Mouse (Mus musculus): Measurements from ENCODE around the gene Gja4. TPM values are rescaled to one million over a fixed set of nuclear protein-coding genes. Genes with fewer than 3 reads are reported as not detected.

The Gja4 gene
- total and polyA plus RNA-seq, 3 experiments = not detected

- Histone ChIP-seq H3K36me3 (replicated peaks in 1 of 2; ENCODE audit: control insufficient read depth in 1 of 2, insufficient read depth in 1 of 2, low read length in 1 of 2) (no peaks in the 10 kb centered on the region), H3K4me3 (replicated peaks in 1 of 3; ENCODE audit: low read depth in 2 of 3, low read length in 2 of 3, poor library complexity in 1 of 3) (no peak overlapping the region), H3K79me2 (replicated peaks; ENCODE audit: control insufficient read depth, extremely low read depth, insufficient read depth, poor library complexity, severe bottlenecking) (no peaks in the 10 kb centered on the region), H3K4me1 (ENCODE audit: control insufficient read depth in 1 of 2, insufficient read depth in 2 of 2) (peaks cover 5 to 6% of the 10 kb centered on the region in 2 experiments), H3K4me2 (ENCODE audit: insufficient read depth, low read depth, poor library complexity, severe bottlenecking) (no peak overlapping the region), H3K27me3 (replicated peaks) (peaks cover 16% of the 10 kb centered on the region), H3K9me3 (replicated peaks; ENCODE audit: low read length) (no peaks in the 10 kb centered on the region), H3K27ac (ENCODE audit: insufficient read depth, low read depth) (no peak overlapping the region), H3K9ac (ENCODE audit: insufficient read depth, low read depth) (no peak overlapping the region)
- TF ChIP-seq MYC (IDR thresholded peaks at IDR 0.05; ENCODE audit: low read depth, low read length) = peak; percentile 97
- TF ChIP-seq CTCF (conservative IDR thresholded peaks at IDR 0.05 in 1 of 2, IDR thresholded peaks at IDR 0.05 in 1 of 2; ENCODE audit: low read depth in 2 of 2, low read length in 2 of 2) = peak; percentile 58 to 80
- TF ChIP-seq RAD21 (IDR thresholded peaks at IDR 0.05; ENCODE audit: low read depth, low read length) = peak; percentile 69
- peak; percentile 94 for TF ChIP-seq MAX (IDR thresholded peaks at IDR 0.05; ENCODE audit: low read length)
- TF ChIP-seq ETS1 (conservative IDR thresholded peaks at IDR 0.05; ENCODE audit: low read depth, low read length) = no peak
- TF ChIP-seq MXI1 (IDR thresholded peaks at IDR 0.05; ENCODE audit: low read depth, low read length) = peak; percentile 63; the same call in 1 of the 2 replicates
- TF ChIP-seq BHLHE40 (IDR thresholded peaks at IDR 0.05; ENCODE audit: low read depth, low read length) = peak; percentile 47; the same call in 1 of the 2 replicates
- TF ChIP-seq SMC3 (IDR thresholded peaks at IDR 0.05; ENCODE audit: low read depth, low read length) = peak; percentile 48
- TF ChIP-seq USF2 (conservative IDR thresholded peaks at IDR 0.05; ENCODE audit: low read depth, low read length) = no peak
- in situ Hi-C loops (cut with MboI; ENCODE audit: low pct_ligation_motif_present, low pct_unique_long_range_greater_than_20kb, low sequenced_read_pairs) = no loop called here
- DNase-seq (ENCODE audit: extremely low read depth) = peak; percentile 80
- dilution Hi-C loops (cut with MboI; ENCODE audit: extremely low pct_ligation_motif_present, extremely low pct_unique_long_range_greater_than_20kb, low sequenced_read_pairs) = no loop called here
Observed at GRCm38 (mm10) chr4:127324759-127325158, 10.9 kb upstream of the Gja4 start.

DNA sequence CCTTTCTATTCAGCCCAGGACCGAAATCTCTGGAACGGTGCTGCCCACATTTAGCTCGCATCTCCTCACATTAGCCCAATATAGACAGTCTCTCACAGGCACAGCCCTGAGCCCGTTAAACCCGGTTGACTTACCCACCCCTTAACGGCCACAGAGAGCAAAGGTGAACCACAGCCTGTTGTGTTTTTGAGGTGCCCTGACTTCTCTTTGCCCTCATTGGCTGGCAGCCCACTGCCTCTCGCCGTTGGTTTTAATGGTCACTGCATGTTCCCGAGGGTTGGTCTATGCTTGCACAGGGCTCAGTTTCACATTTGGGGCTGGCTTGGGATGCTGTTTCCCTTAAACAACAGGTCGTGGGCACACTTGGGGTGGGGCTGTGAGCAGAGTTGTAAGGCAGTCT, 10.5 kb upstream of the Gja4 start:
- no peak for DNase-seq (ENCODE audit: extremely low read depth)
- in situ Hi-C loops (cut with MboI; ENCODE audit: low pct_ligation_motif_present, low pct_unique_long_range_greater_than_20kb, low sequenced_read_pairs) (no loop called here), dilution Hi-C loops (cut with MboI; ENCODE audit: extremely low pct_ligation_motif_present, extremely low pct_unique_long_range_greater_than_20kb, low sequenced_read_pairs) (no loop called here)
- H3K79me2 ChIP-seq (replicated peaks; ENCODE audit: control insufficient read depth, extremely low read depth, insufficient read depth, poor library complexity, severe bottlenecking) = no peaks in the 10 kb centered on the region
- no peak overlapping the region for H3K4me2 ChIP-seq (ENCODE audit: insufficient read depth, low read depth, poor library complexity, severe bottlenecking)
- H3K9me3 ChIP-seq (replicated peaks; ENCODE audit: low read length) = no peaks in the 10 kb centered on the region
- no peak overlapping the region for H3K4me3 ChIP-seq (replicated peaks in 1 of 3; ENCODE audit: low read depth in 2 of 3, low read length in 2 of 3, poor library complexity in 1 of 3)
- H3K27ac ChIP-seq (ENCODE audit: insufficient read depth, low read depth) = no peak overlapping the region
- H3K36me3 ChIP-seq (replicated peaks in 1 of 2; ENCODE audit: control insufficient read depth in 1 of 2, insufficient read depth in 1 of 2, low read length in 1 of 2) = no peaks in the 10 kb centered on the region
- H3K27me3 ChIP-seq (replicated peaks) = peaks cover 14% of the 10 kb centered on the region
- peaks cover 5 to 6% of the 10 kb centered on the region in 2 experiments for H3K4me1 ChIP-seq (ENCODE audit: control insufficient read depth in 1 of 2, insufficient read depth in 2 of 2)
- TF ChIP-seq MAX (IDR thresholded peaks at IDR 0.05; ENCODE audit: low read length) = no peak
- no peak for TF ChIP-seq POLR2A (IDR thresholded peaks at IDR 0.05; ENCODE audit: low read depth, low read length)
- TF ChIP-seq MEF2A (IDR thresholded peaks at IDR 0.05; ENCODE audit: borderline replicate concordance, low read depth, low read length) = no peak
- no peak for TF ChIP-seq MXI1 (IDR thresholded peaks at IDR 0.05; ENCODE audit: low read depth, low read length)
- TF ChIP-seq EP300 (IDR thresholded peaks at IDR 0.05; ENCODE audit: low read length) = no peak
- no peak for TF ChIP-seq RCOR1 (conservative IDR thresholded peaks at IDR 0.05; ENCODE audit: low read depth, low read length)
- TF ChIP-seq JUN (IDR thresholded peaks at IDR 0.05; ENCODE audit: insufficient read depth, low read depth, low read length) = no peak
- no peak for TF ChIP-seq SMC3 (IDR thresholded peaks at IDR 0.05; ENCODE audit: low read depth, low read length)
- no peak for TF ChIP-seq TBP (conservative IDR thresholded peaks at IDR 0.05; ENCODE audit: low read depth, low read length)
- no peak for TF ChIP-seq CTCF (conservative IDR thresholded peaks at IDR 0.05 in 1 of 2, IDR thresholded peaks at IDR 0.05 in 1 of 2; ENCODE audit: low read depth in 2 of 2, low read length in 2 of 2)
- TF ChIP-seq ETS1 (conservative IDR thresholded peaks at IDR 0.05; ENCODE audit: low read depth, low read length) = no peak
- no peak for TF ChIP-seq JUND (conservative IDR thresholded peaks at IDR 0.05; ENCODE audit: low read depth, low read length)
- no peak for TF ChIP-seq ELF1 (IDR thresholded peaks at IDR 0.05; ENCODE audit: low read depth, low read length)
- TF ChIP-seq ZC3H11A (IDR thresholded peaks at IDR 0.05; ENCODE audit: low read depth, low read length) = no peak
- H3K9ac ChIP-seq (ENCODE audit: insufficient read depth, low read depth) = no peak overlapping the region
